Mouse (Mus musculus) CH12.LX (cell line): Measurements from ENCODE around the gene Setmar. TPM values are rescaled to one million over a fixed set of nuclear protein-coding genes. Genes with fewer than 3 reads are reported as not detected.

Source experiments
- DNase-seq: peaks from one replicate; pipeline ENCODE4 v3.0.0-alpha.2; 2013; ENCODE audit errors: extremely low read depth
- H3K27ac ChIP-seq: 2 replicates; pipeline ENCODE4 v1.5.1; 2012; ENCODE audit warnings: low read depth, mild to moderate bottlenecking, control low read depth, moderate library complexity; ENCODE audit not compliant: insufficient read depth
- H3K27me3 ChIP-seq: replicated peaks from 2 replicates; pipeline ENCODE3; 2012; ENCODE audit warnings: inconsistent platforms
- H3K36me3 ChIP-seq, 2 experiments: replicated peaks in 1 of 2; 2 replicates each; pipeline versions ENCODE3 to v1.6.1; 2012; ENCODE audit warnings: inconsistent platforms in 1 of 2, low read length in 1 of 2, mild to moderate bottlenecking in 1 of 2, mixed read lengths in 1 of 2, moderate library complexity in 1 of 2; ENCODE audit not compliant: control insufficient read depth in 1 of 2, insufficient read depth in 1 of 2
- H3K4me1 ChIP-seq, 2 experiments: 2 replicates each; pipeline ENCODE4 v1.6.1; 2012; ENCODE audit warnings: inconsistent platforms in 1 of 2, moderate library complexity in 1 of 2; ENCODE audit not compliant: insufficient read depth in 2 of 2, control insufficient read depth in 1 of 2
- H3K4me2 ChIP-seq: 2 replicates; pipeline ENCODE4 v1.6.1; 2012; ENCODE audit warnings: low read depth, mild to moderate bottlenecking, control low read depth; ENCODE audit not compliant: poor library complexity, insufficient read depth, severe bottlenecking
- H3K4me3 ChIP-seq, 3 experiments: fragments of 150-350 bp in 1 of 3; sonication (generic) in 1 of 3; replicated peaks in 1 of 3; 2 replicates each; pipeline versions ENCODE3 to v1.5.1; 2011 to 2012; ENCODE audit warnings: low read depth in 2 of 3, low read length in 2 of 3, mild to moderate bottlenecking in 2 of 3, moderate library complexity in 2 of 3, control low read depth in 1 of 3, improper control_type of control experiment in 1 of 3, inconsistent platforms in 1 of 3, mixed read lengths in 1 of 3; ENCODE audit not compliant: poor library complexity in 1 of 3
- H3K79me2 ChIP-seq: replicated peaks from 2 replicates; pipeline ENCODE4 v1.6.1; 2012; ENCODE audit warnings: mild to moderate bottlenecking, moderate library complexity; ENCODE audit not compliant: control insufficient read depth, poor library complexity, insufficient read depth, severe bottlenecking; ENCODE audit errors: extremely low read depth
- H3K9ac ChIP-seq: 2 replicates; pipeline ENCODE4 v1.6.1; 2012; ENCODE audit warnings: low read depth, mild to moderate bottlenecking, control low read depth, moderate library complexity; ENCODE audit not compliant: insufficient read depth
- H3K9me3 ChIP-seq: replicated peaks from 2 replicates; pipeline ENCODE3; 2012; ENCODE audit warnings: low read length, inconsistent platforms, mixed read lengths
- CHD1 ChIP-seq: IDR thresholded peaks from 2 replicates; pipeline ENCODE4 v1.6.1; 2012; ENCODE audit warnings: low read depth, low read length, improper control_type of control experiment, inconsistent platforms
- CTCF ChIP-seq, 2 experiments: IDR thresholded peaks in 1 of 2; conservative IDR thresholded peaks in 1 of 2; 2 replicates each; pipeline ENCODE4 v1.5.1; 2011 to 2012; ENCODE audit warnings: low read depth in 2 of 2, low read length in 2 of 2, improper control_type of control experiment in 1 of 2, inconsistent platforms in 1 of 2, mild to moderate bottlenecking in 1 of 2, moderate library complexity in 1 of 2
- E2F4 ChIP-seq: IDR thresholded peaks from 2 replicates; pipeline ENCODE4 v1.6.1; 2011; ENCODE audit warnings: low read depth, low read length, improper control_type of control experiment; ENCODE audit not compliant: insufficient replicate concordance
- ELF1 ChIP-seq: IDR thresholded peaks from 2 replicates; pipeline ENCODE4 v1.6.1; 2014; ENCODE audit warnings: low read depth, mild to moderate bottlenecking, inconsistent platforms, low read length, improper control_type of control experiment
- IRF4 ChIP-seq: IDR thresholded peaks from 2 replicates; pipeline ENCODE4 v1.6.1; 2014; ENCODE audit warnings: low read depth, mild to moderate bottlenecking, inconsistent platforms, low read length, improper control_type of control experiment
- JUN ChIP-seq: IDR thresholded peaks from 2 replicates; pipeline ENCODE4 v1.6.1; 2011; ENCODE audit warnings: low read depth, mild to moderate bottlenecking, low read length, improper control_type of control experiment, moderate library complexity; ENCODE audit not compliant: insufficient read depth
- KAT2A ChIP-seq: IDR thresholded peaks from 2 replicates; pipeline ENCODE4 v1.6.1; 2012; ENCODE audit warnings: low read length, improper control_type of control experiment, inconsistent platforms; ENCODE audit not compliant: insufficient replicate concordance
- MAFK ChIP-seq: IDR thresholded peaks from 2 replicates; pipeline ENCODE4 v1.6.1; 2011; ENCODE audit warnings: low read length, improper control_type of control experiment; ENCODE audit not compliant: insufficient replicate concordance
- MAX ChIP-seq: IDR thresholded peaks from 2 replicates; pipeline ENCODE4 v1.6.1; 2011; ENCODE audit warnings: low read length, improper control_type of control experiment
- MXI1 ChIP-seq: IDR thresholded peaks from 2 replicates; pipeline ENCODE4 v1.6.1; 2011; ENCODE audit warnings: mild to moderate bottlenecking, low read depth, low read length, improper control_type of control experiment
- PAX5 ChIP-seq: IDR thresholded peaks from 2 replicates; pipeline ENCODE4 v1.6.1; 2012; ENCODE audit warnings: low read length, inconsistent platforms, mixed read lengths
- POLR2A ChIP-seq: IDR thresholded peaks from 2 replicates; pipeline ENCODE4 v1.6.1; 2011; ENCODE audit warnings: low read depth, mild to moderate bottlenecking, improper control_type of control experiment, low read length
- RAD21 ChIP-seq: IDR thresholded peaks from 2 replicates; pipeline ENCODE4 v1.6.1; 2011; ENCODE audit warnings: low read depth, mild to moderate bottlenecking, low read length, improper control_type of control experiment, moderate library complexity
- RCOR1 ChIP-seq: conservative IDR thresholded peaks from 2 replicates; pipeline ENCODE4 v1.6.1; 2012; ENCODE audit warnings: low read depth, mild to moderate bottlenecking, inconsistent platforms, low read length, improper control_type of control experiment
- SIN3A ChIP-seq: IDR thresholded peaks from 2 replicates; pipeline ENCODE4 v1.6.1; 2012; ENCODE audit warnings: low read length, improper control_type of control experiment, inconsistent platforms
- SMC3 ChIP-seq: IDR thresholded peaks from 2 replicates; pipeline ENCODE4 v1.6.1; 2011; ENCODE audit warnings: low read depth, low read length, improper control_type of control experiment
- ZC3H11A ChIP-seq: IDR thresholded peaks from 2 replicates; pipeline ENCODE4 v1.6.1; 2012; ENCODE audit warnings: low read depth, mild to moderate bottlenecking, inconsistent platforms, low read length, improper control_type of control experiment
- ZKSCAN1 ChIP-seq: IDR thresholded peaks from 2 replicates; pipeline ENCODE4 v1.6.1; 2012; ENCODE audit warnings: low read depth, inconsistent platforms, low read length, improper control_type of control experiment, borderline replicate concordance
- ZMIZ1 ChIP-seq: IDR thresholded peaks from 2 replicates; pipeline ENCODE4 v1.6.1; 2012; ENCODE audit warnings: low read depth, mild to moderate bottlenecking, inconsistent platforms, low read length, improper control_type of control experiment
- ZNF384 ChIP-seq: IDR thresholded peaks from 2 replicates; pipeline ENCODE4 v1.6.1; 2012; ENCODE audit warnings: low read depth, low read length, improper control_type of control experiment, inconsistent platforms
- dilution Hi-C: fragments of 300-500 bp; cut with MboI; formaldehyde crosslinking; loops from 2 replicates; pipeline ENCODE4 v1.14.3; 2020; ENCODE audit warnings: low sequenced_read_pairs; ENCODE audit not compliant: extremely low pct_unique_long_range_greater_than_20kb, extremely low pct_ligation_motif_present
- in situ Hi-C: fragments of 300-500 bp; cut with MboI; formaldehyde crosslinking; loops from 3 replicates; pipeline ENCODE4 v1.14.3; 2019; ENCODE audit warnings: low sequenced_read_pairs, low pct_ligation_motif_present, low pct_unique_long_range_greater_than_20kb, mixed read lengths
- polyA plus RNA-seq: library from polyadenylated mRNA; unstranded; fragments of >175 nt; gene quantifications from 2 replicates; pipeline ENCODE4 v1.2.1, GENCODE M21; 2012; ENCODE audit warnings: low read depth; ENCODE audit not compliant: insufficient read length
- total RNA-seq, 2 experiments: library from RNA; depleted of rRNA; stranded (reverse); fragments of 300-350 nt in 1 of 2; fragments of >200 nt in 1 of 2; gene quantifications; 2 replicates each; pipeline ENCODE4 v1.2.3; 2012 to 2014

Gene Setmar
- total and polyA plus RNA-seq, 3 experiments: 1.2 to 3.5 (median 2.1) TPM

- no peak for DNase-seq
- in situ Hi-C loops (loop anchor here (25.0 kb wide), 2 partner anchors 676 to 1249 kb away; partner anchors contain the start of gene Crbn), dilution Hi-C loops (no loop called here)
- H3K27me3 ChIP-seq: peaks cover 54% of the 10 kb centered on the region
- no peak overlapping the region for H3K9ac ChIP-seq
- H3K4me3 ChIP-seq: no peak overlapping the region
- H3K36me3 ChIP-seq: no peaks in the 10 kb centered on the region
- no peak overlapping the region for H3K27ac ChIP-seq
- no peak overlapping the region; the same call in 1 of the 2 replicates for H3K4me2 ChIP-seq
- no peaks in the 10 kb centered on the region for H3K79me2 ChIP-seq
- TF ChIP-seq JUN (no peak), CHD1 (no peak), POLR2A (no peak), KAT2A (no peak), MAX (no peak)
- H3K9me3 ChIP-seq: no peaks in the 10 kb centered on the region
- H3K4me1 ChIP-seq: peaks cover 2 to 8% of the 10 kb centered on the region in 2 experiments
Measured at GRCm38 (mm10) chr6:108061121-108061520, 3.7 kb upstream of the Setmar start.

GRCm38 (mm10) chr6:108065583-108065982 lies 738 bp downstream of the Setmar start:
- dilution Hi-C loops: no loop called here
- Histone ChIP-seq H3K27me3 (peaks cover 27% of the 10 kb centered on the region), H3K9me3 (no peaks in the 10 kb centered on the region), H3K4me2 (peak overlapping the region; percentile 86), H3K9ac (peak overlapping the region; percentile 65), H3K4me3 (peak overlapping the region; percentile 41 to 58 (median 57)), H3K27ac (no peak overlapping the region), H3K36me3 (no peaks in the 10 kb centered on the region), H3K79me2 (no peaks in the 10 kb centered on the region), H3K4me1 (peaks cover 2 to 10% of the 10 kb centered on the region in 2 experiments)
- peak; percentile 88 for DNase-seq
- TF ChIP-seq RAD21: peak; percentile 64
- TF ChIP-seq PAX5: no peak
- 0 out of 2 replicates have a peak, but pooled peaks have one; percentile 4 for TF ChIP-seq ZNF384
- TF ChIP-seq MAFK: no peak
- peak in 1 of 2 experiments; percentile 94; a peak in 2 of 4 replicates for TF ChIP-seq CTCF (conservative IDR thresholded peaks at IDR 0.05 in 1 of 2, IDR thresholded peaks at IDR 0.05 in 1 of 2; ENCODE audit: low read depth in 2 of 2, low read length in 2 of 2)
- TF ChIP-seq SIN3A: peak; percentile 7; the same call in 1 of the 2 replicates
- peak; percentile 56 for TF ChIP-seq SMC3
- TF ChIP-seq IRF4: peak; percentile 4; the same call in 1 of the 2 replicates
- in situ Hi-C loops: loop anchor here (25.0 kb wide), 2 partner anchors 672 to 1253 kb away; partner anchors contain the start of gene Crbn

GRCm38 (mm10) chr6:108070947-108071346 lies 6.1 kb downstream of the Setmar start:
- Histone ChIP-seq H3K9ac (no peak overlapping the region), H3K4me1 (peaks cover under 1 to 3% of the 10 kb centered on the region in 2 experiments), H3K9me3 (peaks cover 5% of the 10 kb centered on the region), H3K79me2 (no peaks in the 10 kb centered on the region)
- TF ChIP-seq MAFK: no peak
- no peak for TF ChIP-seq ZC3H11A
- TF ChIP-seq POLR2A: no peak
- TF ChIP-seq ZMIZ1: no peak
- no peak for TF ChIP-seq MAX
- no peak for TF ChIP-seq ZNF384
- TF ChIP-seq KAT2A: no peak
- TF ChIP-seq ZKSCAN1: no peak
- TF ChIP-seq RAD21: no peak
- TF ChIP-seq ELF1: no peak
- TF ChIP-seq JUN: no peak
- no peak for TF ChIP-seq MXI1
- TF ChIP-seq E2F4: no peak
- no peak for TF ChIP-seq RCOR1
- TF ChIP-seq, all 38 proteins: peak for 0
- peaks cover 0 to 4% of the 10 kb centered on the region in 2 experiments for H3K36me3 ChIP-seq
- no peak overlapping the region for H3K4me3 ChIP-seq
- no peaks in the 10 kb centered on the region for H3K27me3 ChIP-seq
- no peak overlapping the region for H3K4me2 ChIP-seq
- no peak for DNase-seq
- dilution Hi-C loops (no loop called here), in situ Hi-C loops (loop anchor here (25.0 kb wide), 2 partner anchors 666 to 1259 kb away; partner anchors contain the start of gene Crbn)
- no peak overlapping the region for H3K27ac ChIP-seq
